Mouse (Mus musculus): ENCODE results near the gene Gm17622.

The Gm17622 gene

GRCm38 (mm10) chr13:96510635-96511034 is 20.1 kb downstream of the Gm17622 start:
- no peak for DNase-seq (ENCODE audit: low spot score in 2 of 2)

- no peak for DNase-seq (ENCODE audit: low spot score in 2 of 2)
Measured at GRCm38 (mm10) chr13:96511262-96511661, 20.7 kb downstream of the Gm17622 start.

GRCm38 (mm10) chr13:96511893-96512292 is 21.4 kb downstream of the Gm17622 start:
- no peak for DNase-seq (ENCODE audit: low spot score in 2 of 2)

- no peak for DNase-seq (ENCODE audit: low spot score in 2 of 2)
Measured at GRCm38 (mm10) chr13:96514154-96514942, 23.8 kb downstream of the Gm17622 start.

GRCm38 (mm10) chr13:96516249-96516648 is 25.7 kb downstream of the Gm17622 start:
- no peak for DNase-seq (ENCODE audit: low spot score in 2 of 2)

- DNase-seq (ENCODE audit: low spot score in 2 of 2) = no peak
Measured at GRCm38 (mm10) chr13:96517335-96517734, 26.8 kb downstream of the Gm17622 start.

- no peak for DNase-seq (ENCODE audit: low spot score in 2 of 2)
Measured at GRCm38 (mm10) chr13:96521294-96521693, 30.8 kb downstream of the Gm17622 start.

- DNase-seq (ENCODE audit: low spot score in 2 of 2) = no peak
Measured at GRCm38 (mm10) chr13:96527022-96527421, 36.5 kb downstream of the Gm17622 start.

- no peak for DNase-seq (ENCODE audit: low spot score in 2 of 2)
Measured at GRCm38 (mm10) chr13:96527856-96528255, 37.3 kb downstream of the Gm17622 start.

GRCm38 (mm10) chr13:96528776-96529175 is 38.2 kb downstream of the Gm17622 start:
- no peak for DNase-seq (ENCODE audit: low spot score in 2 of 2)

- no peak for DNase-seq (ENCODE audit: low spot score in 2 of 2)
Measured at GRCm38 (mm10) chr13:96529542-96529941, 39.0 kb downstream of the Gm17622 start.

GRCm38 (mm10) chr13:96530064-96530463 is 39.5 kb downstream of the Gm17622 start:
- no peak for DNase-seq (ENCODE audit: low spot score in 2 of 2)

- no peak for DNase-seq (ENCODE audit: low spot score in 2 of 2)
Measured at GRCm38 (mm10) chr13:96532176-96532575, 41.6 kb downstream of the Gm17622 start.

GRCm38 (mm10) chr13:96533742-96534141 is 43.2 kb downstream of the Gm17622 start:
- DNase-seq (ENCODE audit: low spot score in 2 of 2) = no peak

GRCm38 (mm10) chr13:96536821-96537572 is 46.5 kb downstream of the Gm17622 start:
- no peak for DNase-seq (ENCODE audit: low spot score in 2 of 2)

GRCm38 (mm10) chr13:96538103-96538502 is 47.6 kb downstream of the Gm17622 start:
- DNase-seq (ENCODE audit: low spot score in 2 of 2) = no peak

Data from cerebellum, postnatal 4 days (tissue).